Mouse (Mus musculus): Measurements from ENCODE around the gene Mindy2. TPM values are rescaled to one million over a fixed set of nuclear protein-coding genes. Genes with fewer than 3 reads are reported as not detected.

Gene Mindy2
- polyA plus RNA-seq, 1 experiment, result 4.0 TPM

GRCm38 (mm10) chr9:70668048-70668447 is 11.1 kb upstream of the Mindy2 start:
- H3K4me3 ChIP-seq, result no peak overlapping the region
- TF ChIP-seq POLR2AphosphoS2 (IDR thresholded peaks at IDR 0.05; ENCODE audit: insufficient read length, low read depth), result no peak
- TF ChIP-seq POLR2A (IDR thresholded peaks at IDR 0.05; ENCODE audit: insufficient read length, low read depth), result no peak
- no peak for TF ChIP-seq TCF12 (IDR thresholded peaks at IDR 0.05; ENCODE audit: insufficient read depth, poor library complexity, severe bottlenecking)
- no peak for TF ChIP-seq MYOG (IDR thresholded peaks at IDR 0.05; ENCODE audit: control insufficient read depth in 1 of 3, insufficient read depth in 1 of 3, insufficient read length in 2 of 3, low read depth in 2 of 3)
- TF ChIP-seq SRF (IDR thresholded peaks at IDR 0.05; ENCODE audit: control insufficient read depth, insufficient read length, low read depth), result no peak
- TF ChIP-seq MAX (IDR thresholded peaks at IDR 0.05; ENCODE audit: low read depth), result no peak
- TF ChIP-seq TCF3 (IDR thresholded peaks at IDR 0.05; ENCODE audit: insufficient read length, low read depth), result no peak
- no peak for TF ChIP-seq REST (IDR thresholded peaks at IDR 0.05; ENCODE audit: insufficient read depth, insufficient read length)
- TF ChIP-seq USF1 (IDR thresholded peaks at IDR 0.05; ENCODE audit: low read depth), result no peak
- TF ChIP-seq CEBPB (IDR thresholded peaks at IDR 0.05; ENCODE audit: insufficient read depth, poor library complexity, severe bottlenecking), result no peak
- no peak for TF ChIP-seq MYOD1 (IDR thresholded peaks at IDR 0.05; ENCODE audit: control insufficient read depth in 1 of 3, insufficient read length in 2 of 3, low read depth in 2 of 3)
- no peak for TF ChIP-seq E2F4 (IDR thresholded peaks at IDR 0.05; ENCODE audit: insufficient read depth)
- no peaks in the 10 kb centered on the region for H3K27me3 ChIP-seq (ENCODE audit: control insufficient read depth, insufficient read depth, insufficient read length)

GRCm38 (mm10) chr9:70666811-70667210 is 9.8 kb upstream of the Mindy2 start:
- Histone ChIP-seq H3K79me2 (ENCODE audit: control insufficient read depth, insufficient read depth) (no peaks in the 10 kb centered on the region), H3K36me3 (ENCODE audit: control insufficient read depth, insufficient read depth) (no peaks in the 10 kb centered on the region), H3K27me3 (ENCODE audit: control insufficient read depth, insufficient read depth, insufficient read length) (no peaks in the 10 kb centered on the region), H3ac (ENCODE audit: control insufficient read depth, insufficient read length) (no peak overlapping the region), H3K4me3 (no peak overlapping the region), H3K4me2 (ENCODE audit: low read depth) (no peak overlapping the region)
- TF ChIP-seq CEBPB (IDR thresholded peaks at IDR 0.05; ENCODE audit: insufficient read depth, poor library complexity, severe bottlenecking) (no peak), TCF3 (IDR thresholded peaks at IDR 0.05; ENCODE audit: insufficient read length, low read depth) (no peak), POLR2AphosphoS2 (IDR thresholded peaks at IDR 0.05; ENCODE audit: insufficient read length, low read depth) (no peak), REST (IDR thresholded peaks at IDR 0.05; ENCODE audit: insufficient read depth, insufficient read length) (no peak), POLR2A (IDR thresholded peaks at IDR 0.05; ENCODE audit: insufficient read length, low read depth) (no peak)

More at GRCm38 (mm10) chr9:70668048-70668447, 11.1 kb upstream of the Mindy2 start:
- Histone ChIP-seq H3K79me2 (ENCODE audit: control insufficient read depth, insufficient read depth) (no peaks in the 10 kb centered on the region), H3K4me2 (ENCODE audit: low read depth) (no peak overlapping the region), H3K36me3 (ENCODE audit: control insufficient read depth, insufficient read depth) (no peaks in the 10 kb centered on the region), H3ac (ENCODE audit: control insufficient read depth, insufficient read length) (no peak overlapping the region)

GRCm38 (mm10) chr9:70665372-70666145 is 8.6 kb upstream of the Mindy2 start:
- Histone ChIP-seq H3K36me3 (ENCODE audit: control insufficient read depth, insufficient read depth) (no peaks in the 10 kb centered on the region), H3K27me3 (ENCODE audit: control insufficient read depth, insufficient read depth, insufficient read length) (no peaks in the 10 kb centered on the region), H3K4me3 (no peak overlapping the region), H3K4me2 (ENCODE audit: low read depth) (no peak overlapping the region), H3K79me2 (ENCODE audit: control insufficient read depth, insufficient read depth) (no peaks in the 10 kb centered on the region), H3ac (ENCODE audit: control insufficient read depth, insufficient read length) (no peak overlapping the region)
- TF ChIP-seq TCF12 (IDR thresholded peaks at IDR 0.05; ENCODE audit: insufficient read depth, poor library complexity, severe bottlenecking), result no peak

GRCm38 (mm10) chr9:70664847-70665246 is 7.9 kb upstream of the Mindy2 start:
- Histone ChIP-seq H3K27me3 (ENCODE audit: control insufficient read depth, insufficient read depth, insufficient read length) (no peaks in the 10 kb centered on the region), H3K4me3 (no peak overlapping the region), H3ac (ENCODE audit: control insufficient read depth, insufficient read length) (no peak overlapping the region), H3K4me2 (ENCODE audit: low read depth) (no peak overlapping the region), H3K79me2 (ENCODE audit: control insufficient read depth, insufficient read depth) (no peaks in the 10 kb centered on the region), H3K36me3 (ENCODE audit: control insufficient read depth, insufficient read depth) (no peaks in the 10 kb centered on the region)
- no peak for TF ChIP-seq TCF12 (IDR thresholded peaks at IDR 0.05; ENCODE audit: insufficient read depth, poor library complexity, severe bottlenecking)
- no peak for TF ChIP-seq CEBPB (IDR thresholded peaks at IDR 0.05; ENCODE audit: insufficient read depth, poor library complexity, severe bottlenecking)
- no peak for TF ChIP-seq REST (IDR thresholded peaks at IDR 0.05; ENCODE audit: insufficient read depth, insufficient read length)
- TF ChIP-seq SRF (IDR thresholded peaks at IDR 0.05; ENCODE audit: control insufficient read depth, insufficient read length, low read depth), result no peak
- no peak for TF ChIP-seq POLR2AphosphoS2 (IDR thresholded peaks at IDR 0.05; ENCODE audit: insufficient read length, low read depth)
- TF ChIP-seq USF1 (IDR thresholded peaks at IDR 0.05; ENCODE audit: low read depth), result no peak
- TF ChIP-seq TCF3 (IDR thresholded peaks at IDR 0.05; ENCODE audit: insufficient read length, low read depth), result no peak
- no peak for TF ChIP-seq MYOG (IDR thresholded peaks at IDR 0.05; ENCODE audit: control insufficient read depth in 1 of 3, insufficient read depth in 1 of 3, insufficient read length in 2 of 3, low read depth in 2 of 3)
- no peak for TF ChIP-seq MAX (IDR thresholded peaks at IDR 0.05; ENCODE audit: low read depth)
- no peak for TF ChIP-seq E2F4 (IDR thresholded peaks at IDR 0.05; ENCODE audit: insufficient read depth)
- TF ChIP-seq MYOD1 (IDR thresholded peaks at IDR 0.05; ENCODE audit: control insufficient read depth in 1 of 3, insufficient read length in 2 of 3, low read depth in 2 of 3), result no peak
- no peak for TF ChIP-seq POLR2A (IDR thresholded peaks at IDR 0.05; ENCODE audit: insufficient read length, low read depth)

- no peak overlapping the region for H3K4me3 ChIP-seq
- H3K36me3 ChIP-seq (ENCODE audit: control insufficient read depth, insufficient read depth), result no peaks in the 10 kb centered on the region
- H3K79me2 ChIP-seq (ENCODE audit: control insufficient read depth, insufficient read depth), result peaks cover under 1% of the 10 kb centered on the region
- H3ac ChIP-seq (ENCODE audit: control insufficient read depth, insufficient read length), result no peak overlapping the region
- H3K27me3 ChIP-seq (ENCODE audit: control insufficient read depth, insufficient read depth, insufficient read length), result no peaks in the 10 kb centered on the region
- TF ChIP-seq MYOD1 (IDR thresholded peaks at IDR 0.05; ENCODE audit: control insufficient read depth in 1 of 3, insufficient read length in 2 of 3, low read depth in 2 of 3) (no peak), TCF12 (IDR thresholded peaks at IDR 0.05; ENCODE audit: insufficient read depth, poor library complexity, severe bottlenecking) (no peak), POLR2AphosphoS2 (IDR thresholded peaks at IDR 0.05; ENCODE audit: insufficient read length, low read depth) (no peak), MYOG (IDR thresholded peaks at IDR 0.05; ENCODE audit: control insufficient read depth in 1 of 3, insufficient read depth in 1 of 3, insufficient read length in 2 of 3, low read depth in 2 of 3) (no peak), MAX (IDR thresholded peaks at IDR 0.05; ENCODE audit: low read depth) (no peak)
- H3K4me2 ChIP-seq (ENCODE audit: low read depth), result no peak overlapping the region
Observed at GRCm38 (mm10) chr9:70658266-70658665, 1.3 kb upstream of the Mindy2 start.

All from myocyte (in vitro differentiated cells).